Mouse (Mus musculus): ENCODE measurements around the gene Tapt1. TPM values are rescaled to one million over a fixed set of nuclear protein-coding genes. Genes with fewer than 3 reads are reported as not detected.

Tapt1 gene
- polyA plus RNA-seq, 1 experiment from 2014 or later, result 26.9 TPM

DNA sequence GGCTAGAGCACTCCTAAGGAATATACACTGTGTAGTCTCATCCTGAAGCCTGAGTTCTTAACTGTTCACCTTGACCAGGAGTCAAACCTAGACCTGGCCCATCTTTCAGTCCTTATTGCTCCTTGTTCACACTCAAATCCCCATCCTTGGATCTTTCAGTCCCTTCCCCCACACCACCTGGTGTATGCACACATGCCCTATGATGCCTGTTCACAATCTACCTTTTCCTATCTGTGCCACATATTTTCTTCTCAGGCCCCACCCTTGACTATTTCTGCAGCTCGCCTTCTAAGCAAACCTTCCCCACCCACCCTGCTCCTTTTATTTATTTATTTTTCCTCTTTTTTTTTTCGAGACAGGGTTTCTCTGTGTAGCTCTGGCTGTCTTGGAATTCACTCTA, 12.4 kb downstream of the Tapt1 start:
- no peak overlapping the region for H3K4me3 ChIP-seq
- 83% methylated on average over 2 of the region's 2 CpGs for WGBS
- no peak overlapping the region for H3K4me2 ChIP-seq
- H3K36me3 ChIP-seq, result peaks cover 21% of the 10 kb centered on the region
- no peaks in the 10 kb centered on the region for H3K9me3 ChIP-seq
- H3K9ac ChIP-seq, result no peak overlapping the region
- H3K27ac ChIP-seq (replicated peaks), result no peak overlapping the region
- no peaks in the 10 kb centered on the region for H3K27me3 ChIP-seq
- H3K4me1 ChIP-seq (replicated peaks), result no peaks in the 10 kb centered on the region
- no peak for ATAC-seq (ENCODE audit: low read depth)

DNA sequence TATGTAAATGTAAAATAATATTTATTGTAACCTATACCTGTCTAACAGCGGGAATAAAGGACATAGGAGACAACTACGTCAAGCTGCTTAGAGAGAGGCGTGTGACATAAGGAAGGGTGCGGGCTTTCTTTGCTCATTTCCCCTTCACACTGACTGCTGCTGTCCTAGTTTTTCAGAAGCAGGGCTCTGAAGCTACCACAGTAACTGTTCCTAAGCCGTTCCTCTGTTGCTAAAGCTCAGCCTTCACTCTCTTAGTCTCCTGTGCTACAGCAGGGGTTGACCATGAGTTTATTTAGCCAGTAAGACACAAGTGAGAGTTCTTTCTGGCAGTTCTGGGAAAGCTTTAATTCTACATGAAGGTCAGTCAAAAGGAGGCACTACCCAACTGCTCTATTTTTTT, 13.0 kb downstream of the Tapt1 start:
- no peak for ATAC-seq (ENCODE audit: low read depth)
- Histone ChIP-seq H3K9ac (no peak overlapping the region), H3K27ac (replicated peaks) (no peak overlapping the region), H3K4me3 (no peak overlapping the region), H3K36me3 (peaks cover 21% of the 10 kb centered on the region), H3K4me1 (replicated peaks) (no peaks in the 10 kb centered on the region), H3K27me3 (no peaks in the 10 kb centered on the region), H3K9me3 (no peaks in the 10 kb centered on the region), H3K4me2 (no peak overlapping the region)
- 94% methylated on average over 5 of the region's 5 CpGs for WGBS

DNA sequence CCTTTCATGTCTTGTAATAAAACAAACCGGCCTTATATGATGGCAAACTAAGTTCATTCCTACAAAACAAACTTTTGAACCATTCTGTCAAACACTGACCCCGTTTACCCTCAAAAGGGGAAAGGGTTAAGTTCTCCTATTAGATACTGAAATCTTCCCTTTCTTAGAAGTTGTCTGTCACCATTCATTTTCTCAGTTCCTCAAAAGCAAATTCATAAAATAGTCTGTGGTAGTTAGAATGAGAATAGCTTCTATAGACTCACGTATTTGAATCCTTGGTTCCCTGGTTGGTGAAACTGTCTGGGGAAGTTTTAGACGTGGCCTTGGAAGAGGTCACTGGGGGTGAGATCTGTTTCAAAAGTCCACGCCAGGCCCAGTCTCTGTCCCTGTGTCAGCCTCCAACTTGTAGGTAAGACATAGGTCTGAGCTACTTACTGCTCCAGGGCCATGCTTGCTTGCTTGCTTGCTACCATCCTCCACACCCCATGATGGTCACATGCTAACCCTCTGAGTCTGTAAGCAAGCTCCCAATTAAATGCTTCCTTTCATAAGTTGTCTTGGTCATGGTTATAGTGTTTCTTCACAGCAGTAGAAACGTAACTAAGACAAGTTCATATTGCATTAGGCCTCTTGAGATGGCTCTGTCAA, 14.5 kb downstream of the Tapt1 start:
- Histone ChIP-seq H3K9ac (no peak overlapping the region), H3K4me1 (replicated peaks) (no peaks in the 10 kb centered on the region), H3K4me2 (no peak overlapping the region), H3K4me3 (no peak overlapping the region), H3K9me3 (no peaks in the 10 kb centered on the region), H3K27me3 (no peaks in the 10 kb centered on the region), H3K27ac (replicated peaks) (no peak overlapping the region), H3K36me3 (peaks cover 21% of the 10 kb centered on the region)
- ATAC-seq (ENCODE audit: low read depth), result no peak
- WGBS, result 91% methylated on average over 6 of the region's 6 CpGs

DNA sequence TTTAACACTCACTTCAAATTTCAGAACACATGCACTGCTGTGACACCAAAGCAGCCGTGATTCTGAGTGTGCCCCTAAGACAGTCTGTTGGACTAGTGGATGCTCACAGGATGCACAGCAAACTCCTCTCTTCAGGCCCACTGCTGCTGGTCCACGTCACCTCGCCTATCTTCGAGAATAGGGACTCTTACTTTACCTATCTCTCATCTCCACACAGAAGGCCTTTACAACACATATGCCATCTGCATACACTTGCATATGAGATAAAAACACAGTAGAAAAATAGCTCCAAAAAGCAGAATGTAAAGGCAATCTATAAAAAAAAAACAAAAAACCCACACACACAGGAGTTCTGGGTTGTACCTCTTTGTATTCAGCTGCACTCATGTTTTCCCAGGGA, 19.1 kb downstream of the Tapt1 start:
- no peaks in the 10 kb centered on the region for H3K9me3 ChIP-seq
- peaks cover 15% of the 10 kb centered on the region for H3K36me3 ChIP-seq
- H3K4me1 ChIP-seq (replicated peaks), result no peaks in the 10 kb centered on the region
- H3K4me2 ChIP-seq, result no peak overlapping the region
- no peak overlapping the region for H3K9ac ChIP-seq
- WGBS, result 88% methylated on average over 4 of the region's 4 CpGs
- ATAC-seq (ENCODE audit: low read depth), result no peak
- no peaks in the 10 kb centered on the region for H3K27me3 ChIP-seq
- H3K27ac ChIP-seq (replicated peaks), result no peak overlapping the region
- H3K4me3 ChIP-seq, result no peak overlapping the region

DNA sequence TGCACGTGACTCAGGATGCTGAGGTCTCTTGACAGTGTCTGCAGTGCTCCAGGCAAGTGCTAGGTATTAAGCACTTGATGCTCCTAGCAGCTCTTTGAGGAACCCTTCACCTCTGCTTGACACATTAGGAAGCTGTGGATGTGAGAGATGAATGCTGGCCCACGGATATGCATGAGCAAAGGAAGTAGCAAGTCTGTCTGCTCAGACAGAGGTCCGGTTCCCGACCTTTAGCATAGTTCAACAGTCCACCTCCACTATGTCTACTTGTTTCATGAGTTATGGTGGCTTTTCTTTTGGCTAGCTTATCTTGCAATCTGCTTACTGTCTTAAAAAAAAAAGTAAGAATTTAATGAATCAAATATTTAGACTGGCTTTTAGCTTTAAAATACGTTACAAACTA, 19.8 kb downstream of the Tapt1 start:
- Histone ChIP-seq H3K4me1 (replicated peaks) (no peaks in the 10 kb centered on the region), H3K9ac (no peak overlapping the region), H3K36me3 (peaks cover 11% of the 10 kb centered on the region), H3K27ac (replicated peaks) (no peak overlapping the region), H3K27me3 (no peaks in the 10 kb centered on the region), H3K9me3 (no peaks in the 10 kb centered on the region), H3K4me2 (no peak overlapping the region), H3K4me3 (no peak overlapping the region)
- ATAC-seq (ENCODE audit: low read depth), result no peak
- 89% methylated on average over 5 of the region's 5 CpGs for WGBS

DNA sequence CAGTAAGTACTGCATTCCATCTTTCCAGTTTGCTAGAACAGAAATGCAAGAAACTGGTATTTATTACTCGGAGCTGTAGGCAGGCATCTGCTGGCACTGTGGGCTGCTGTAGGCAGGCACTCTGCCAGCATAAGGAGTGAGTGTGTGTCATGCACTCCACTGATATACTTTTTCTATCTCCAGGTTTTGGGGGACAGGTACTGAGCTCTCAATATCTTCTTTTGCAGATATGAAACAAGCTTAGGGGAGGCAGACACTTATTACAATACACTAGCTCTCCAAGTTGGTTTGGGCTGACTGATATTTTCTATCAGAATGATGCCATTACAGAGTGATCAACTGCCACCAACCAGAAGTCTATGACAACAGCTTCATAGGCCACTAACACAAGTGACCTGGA, 23.0 kb downstream of the Tapt1 start:
- WGBS, result 69% methylated on average over 1 of the region's 1 CpGs
- H3K27ac ChIP-seq (replicated peaks), result no peak overlapping the region
- ATAC-seq (ENCODE audit: low read depth), result no peak
- H3K4me2 ChIP-seq, result no peak overlapping the region
- H3K9ac ChIP-seq, result no peak overlapping the region
- H3K4me3 ChIP-seq, result no peak overlapping the region
- H3K36me3 ChIP-seq, result peaks cover 17% of the 10 kb centered on the region
- no peaks in the 10 kb centered on the region for H3K27me3 ChIP-seq
- H3K4me1 ChIP-seq (replicated peaks), result no peaks in the 10 kb centered on the region
- no peaks in the 10 kb centered on the region for H3K9me3 ChIP-seq

DNA sequence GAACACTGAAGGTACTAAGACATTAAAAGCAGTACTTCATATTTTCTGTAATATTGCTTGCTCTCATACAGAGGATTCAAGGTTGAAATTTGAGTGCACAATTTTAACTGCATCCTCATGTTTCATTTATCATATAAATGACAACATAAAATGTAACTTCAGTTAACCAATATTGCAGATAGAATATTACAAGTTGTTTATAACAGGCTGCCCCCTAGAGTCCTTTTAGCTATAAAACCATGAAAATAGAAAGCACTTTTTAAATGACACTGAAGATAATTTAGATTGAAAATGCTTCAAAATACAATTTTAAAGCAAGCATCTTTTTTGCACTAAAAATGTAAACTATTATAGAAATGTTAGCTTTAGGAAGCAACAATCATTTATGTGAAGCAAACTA, 24.8 kb downstream of the Tapt1 start:
- Histone ChIP-seq H3K36me3 (peaks cover 17% of the 10 kb centered on the region), H3K4me3 (no peak overlapping the region), H3K4me2 (no peak overlapping the region), H3K27me3 (no peaks in the 10 kb centered on the region), H3K9ac (no peak overlapping the region), H3K27ac (replicated peaks) (no peak overlapping the region), H3K9me3 (no peaks in the 10 kb centered on the region), H3K4me1 (replicated peaks) (no peaks in the 10 kb centered on the region)
- no peak for ATAC-seq (ENCODE audit: low read depth)

DNA sequence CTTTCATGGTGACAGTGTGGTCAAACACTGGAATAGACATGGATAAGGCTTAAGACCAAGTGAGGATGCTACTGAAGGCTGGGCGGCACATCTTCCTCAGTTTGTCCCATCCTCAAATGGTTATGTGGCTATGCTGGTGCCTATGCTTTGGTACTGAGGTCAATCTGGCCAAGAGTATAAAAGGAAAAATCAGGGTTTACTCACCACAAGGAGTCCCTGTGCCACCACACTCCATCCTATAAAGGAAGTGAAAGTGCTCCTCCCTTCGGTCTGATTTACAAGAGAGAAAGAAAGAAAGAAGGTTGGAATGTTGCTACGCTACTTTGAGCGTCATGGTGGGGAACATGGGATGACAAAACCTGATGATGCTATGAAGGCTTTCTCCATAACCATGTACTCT, 27.3 kb downstream of the Tapt1 start:
- H3K9ac ChIP-seq, result no peak overlapping the region
- H3K4me1 ChIP-seq (replicated peaks), result no peaks in the 10 kb centered on the region
- no peaks in the 10 kb centered on the region for H3K9me3 ChIP-seq
- no peak overlapping the region for H3K4me2 ChIP-seq
- 93% methylated on average over 4 of the region's 4 CpGs for WGBS
- H3K4me3 ChIP-seq, result no peak overlapping the region
- no peak overlapping the region for H3K27ac ChIP-seq (replicated peaks)
- no peak for ATAC-seq (ENCODE audit: low read depth)
- H3K27me3 ChIP-seq, result no peaks in the 10 kb centered on the region
- peaks cover 20% of the 10 kb centered on the region for H3K36me3 ChIP-seq

DNA sequence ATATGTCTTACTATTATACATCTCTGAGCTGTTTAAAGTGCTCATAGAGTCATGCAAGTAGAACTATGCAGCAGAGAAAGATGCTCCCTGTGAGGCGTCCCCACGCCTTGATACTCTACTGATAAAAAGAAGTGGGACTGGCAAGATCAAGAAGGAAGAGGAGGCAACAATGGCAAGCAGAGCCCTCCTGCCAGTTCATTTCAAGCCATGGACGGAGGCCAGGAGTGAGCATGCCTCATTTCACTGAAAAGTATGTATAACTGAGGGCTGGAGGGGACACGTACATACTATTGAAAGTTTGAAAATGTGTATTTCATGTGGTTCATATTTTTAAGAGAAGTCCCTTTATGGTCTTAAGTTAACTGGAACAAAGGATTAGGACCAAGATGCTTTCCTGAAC, 28.0 kb downstream of the Tapt1 start:
- Histone ChIP-seq H3K9me3 (no peaks in the 10 kb centered on the region), H3K27ac (replicated peaks) (no peak overlapping the region), H3K27me3 (no peaks in the 10 kb centered on the region), H3K9ac (no peak overlapping the region), H3K4me1 (replicated peaks) (no peaks in the 10 kb centered on the region), H3K4me3 (no peak overlapping the region), H3K36me3 (peaks cover 23% of the 10 kb centered on the region), H3K4me2 (no peak overlapping the region)
- WGBS, result 84% methylated on average over 4 of the region's 4 CpGs
- no peak for ATAC-seq (ENCODE audit: low read depth)

DNA sequence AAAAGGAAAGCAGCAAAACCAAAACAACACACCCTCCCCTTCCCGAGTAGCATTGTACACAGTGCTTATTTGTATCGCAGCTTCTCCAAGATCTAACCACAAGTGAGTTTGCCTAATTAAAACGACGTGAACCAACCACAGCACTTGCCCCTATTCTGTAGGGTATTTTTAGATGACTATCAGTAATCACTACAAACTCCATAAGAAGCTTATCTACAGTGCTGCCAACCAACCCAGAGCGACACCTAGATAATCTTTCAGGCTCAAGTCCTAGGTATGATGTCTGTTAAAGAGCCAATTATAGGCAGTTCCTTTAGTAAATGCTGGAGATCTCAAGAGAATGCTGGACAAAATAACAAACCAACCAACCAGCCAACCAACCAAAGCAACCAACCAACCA, 28.6 kb downstream of the Tapt1 start:
- Histone ChIP-seq H3K27me3 (no peaks in the 10 kb centered on the region), H3K4me3 (no peak overlapping the region), H3K36me3 (peaks cover 26% of the 10 kb centered on the region), H3K9ac (no peak overlapping the region), H3K4me2 (no peak overlapping the region), H3K27ac (replicated peaks) (no peak overlapping the region), H3K9me3 (no peaks in the 10 kb centered on the region), H3K4me1 (replicated peaks) (no peaks in the 10 kb centered on the region)
- 86% methylated on average over 5 of the region's 5 CpGs for WGBS
- no peak for ATAC-seq (ENCODE audit: low read depth)

DNA sequence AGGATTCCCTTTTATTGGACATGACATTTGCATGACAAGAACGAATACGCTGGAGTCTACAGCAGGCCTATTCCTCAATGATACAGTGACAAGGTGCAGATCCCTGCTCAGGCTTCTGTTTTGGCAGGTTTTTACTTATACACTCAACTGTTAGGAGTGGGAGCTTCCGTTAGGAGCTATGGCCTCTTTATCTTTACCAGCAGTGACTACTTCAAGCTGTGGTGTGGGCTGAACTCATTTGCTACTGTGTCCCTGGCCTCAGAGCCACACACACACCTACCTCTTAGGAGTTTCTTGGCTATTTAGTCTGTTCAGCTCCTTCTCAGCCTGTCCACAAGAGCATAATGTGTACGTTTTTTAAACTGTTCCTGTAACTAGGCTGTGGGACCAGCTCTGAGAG, 30.3 kb downstream of the Tapt1 start:
- Histone ChIP-seq H3K27ac (replicated peaks) (no peak overlapping the region), H3K4me3 (no peak overlapping the region), H3K36me3 (peaks cover 31% of the 10 kb centered on the region), H3K9me3 (no peaks in the 10 kb centered on the region), H3K4me1 (replicated peaks) (no peaks in the 10 kb centered on the region), H3K4me2 (no peak overlapping the region), H3K9ac (no peak overlapping the region), H3K27me3 (no peaks in the 10 kb centered on the region)
- WGBS, result 84% methylated on average over 4 of the region's 4 CpGs
- no peak for ATAC-seq (ENCODE audit: low read depth)

DNA sequence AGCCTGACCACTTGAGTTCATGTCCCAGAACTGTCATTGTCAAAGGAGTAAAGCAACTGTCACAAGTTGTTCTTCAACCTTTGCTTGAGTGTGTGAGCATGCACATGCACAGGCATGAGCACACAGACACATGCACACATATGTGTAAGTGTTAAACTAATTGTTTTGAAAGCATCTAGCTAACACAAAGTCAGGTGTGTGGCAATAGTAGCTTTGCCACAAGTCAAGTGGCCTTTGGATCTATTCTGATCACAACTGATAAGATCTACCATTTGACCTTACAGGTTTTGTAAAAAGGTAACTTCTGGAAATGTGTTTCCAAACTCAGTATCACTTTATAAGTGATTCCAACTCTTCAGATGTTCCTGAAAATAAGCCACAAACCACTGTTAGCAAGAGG, 39.1 kb downstream of the Tapt1 start:
- Histone ChIP-seq H3K4me1 (replicated peaks) (no peaks in the 10 kb centered on the region), H3K4me2 (no peak overlapping the region), H3K36me3 (peaks cover 77% of the 10 kb centered on the region), H3K9ac (no peak overlapping the region), H3K27me3 (no peaks in the 10 kb centered on the region), H3K27ac (replicated peaks) (no peak overlapping the region), H3K9me3 (no peaks in the 10 kb centered on the region), H3K4me3 (no peak overlapping the region)
- ATAC-seq (ENCODE audit: low read depth), result no peak

DNA sequence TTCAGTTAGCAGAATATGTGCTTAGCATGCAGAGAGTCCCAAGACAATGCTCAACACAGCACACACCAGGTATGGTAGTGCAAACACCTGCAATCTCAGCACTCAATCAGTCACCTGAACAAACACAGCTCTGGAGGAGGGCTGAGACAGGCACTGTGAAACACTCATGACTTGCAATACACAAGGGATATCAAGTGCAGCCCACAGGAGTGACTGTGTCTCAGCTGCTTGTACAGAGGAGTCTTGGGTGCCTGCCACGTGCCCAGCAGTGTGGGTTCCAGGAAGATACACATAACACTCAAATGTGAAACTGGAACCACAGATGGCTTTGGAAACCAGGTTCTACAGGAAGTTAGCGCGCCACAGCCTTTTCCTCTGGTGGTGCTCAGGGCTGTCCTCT, 44.8 kb downstream of the Tapt1 start:
- WGBS, result 89% methylated on average over 3 of the region's 3 CpGs
- Histone ChIP-seq H3K36me3 (peaks cover 74% of the 10 kb centered on the region), H3K9ac (no peak overlapping the region), H3K4me3 (no peak overlapping the region), H3K4me1 (replicated peaks) (no peaks in the 10 kb centered on the region), H3K4me2 (no peak overlapping the region), H3K27ac (replicated peaks) (no peak overlapping the region), H3K9me3 (no peaks in the 10 kb centered on the region), H3K27me3 (no peaks in the 10 kb centered on the region)
- no peak for ATAC-seq (ENCODE audit: low read depth)

Data from neural tube, embryonic 13.5 days (tissue).